Mouse (Mus musculus): ENCODE results near the gene Runx3. TPM values are rescaled to one million over a fixed set of nuclear protein-coding genes. Genes with fewer than 3 reads are reported as not detected.
A peak's percentile ranks its signal among the peaks of the same experiment; 100 is the strongest.

Gene Runx3
- total RNA-seq, 2 experiments from 2014 or later: 0.26 to 0.32 TPM

DNA sequence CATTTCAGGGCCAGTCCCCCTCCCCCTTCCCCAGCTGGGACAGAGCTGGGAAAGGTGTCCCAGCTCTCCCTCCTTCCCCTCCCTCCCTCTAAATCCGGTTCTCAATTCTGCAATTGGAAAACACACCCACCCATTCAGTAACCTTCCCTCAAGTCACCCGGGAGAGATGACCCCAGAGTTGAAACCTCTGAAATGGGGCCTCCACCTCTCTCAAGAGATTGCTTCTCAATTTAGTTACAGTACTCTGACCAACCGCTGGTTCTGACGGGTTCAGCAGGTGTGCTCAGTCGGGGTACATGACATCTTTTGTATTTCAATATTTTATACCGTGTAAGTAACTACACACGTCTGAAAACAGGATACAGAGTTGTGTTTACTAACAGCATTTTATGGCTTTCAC lies 28.2 kb downstream of the Runx3 start:
- intact Hi-C loops (cut with DNase I): no loop called here
- no peak for DNase-seq

GRCm38 (mm10) chr4:135150031-135150801 lies 29.8 kb downstream of the Runx3 start:
- peak; percentile 81 for DNase-seq
- intact Hi-C loops (cut with DNase I): loop anchor here (5.0 kb wide), 4 partner anchors 83 to 203 kb away; no protein-coding TSS in a partner anchor

GRCm38 (mm10) chr4:135151111-135151987 lies 30.9 kb downstream of the Runx3 start:
- intact Hi-C loops (cut with DNase I): loop anchor here (5.0 kb wide), 4 partner anchors 84 to 204 kb away; no protein-coding TSS in a partner anchor
- peak; percentile 57 to 62 for DNase-seq

GRCm38 (mm10) chr4:135151988-135152594 lies 31.6 kb downstream of the Runx3 start:
- intact Hi-C loops (cut with DNase I): loop anchor here (5.0 kb wide), 4 partner anchors 85 to 205 kb away; no protein-coding TSS in a partner anchor
- DNase-seq: peak; percentile 28 to 45

DNA sequence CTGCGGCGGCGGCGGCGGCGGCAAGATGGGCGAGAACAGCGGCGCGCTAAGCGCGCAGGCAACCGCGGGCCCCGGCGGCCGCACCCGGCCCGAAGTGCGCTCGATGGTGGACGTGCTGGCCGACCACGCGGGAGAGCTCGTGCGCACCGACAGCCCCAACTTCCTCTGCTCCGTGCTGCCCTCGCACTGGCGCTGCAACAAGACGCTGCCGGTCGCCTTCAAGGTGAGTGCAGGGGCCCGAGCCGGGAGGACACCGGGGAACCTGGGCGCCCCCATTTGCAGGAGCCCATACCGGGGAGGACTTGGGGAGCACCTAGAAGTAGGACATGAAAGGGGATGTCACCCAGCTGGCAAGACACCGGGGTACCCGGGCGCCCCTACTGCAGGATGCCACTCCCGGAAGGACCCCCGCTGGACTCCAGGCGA lies 32.4 kb downstream of the Runx3 start:
- DNase-seq: peak; percentile 41 to 49
- intact Hi-C loops (cut with DNase I): loop anchor here (5.0 kb wide), 4 partner anchors 86 to 206 kb away; no protein-coding TSS in a partner anchor

- peak; percentile 47 to 53 for DNase-seq
- intact Hi-C loops (cut with DNase I): loop anchor here (2.0 to 5.0 kb wide), 5 partner anchors 51 to 206 kb away; no protein-coding TSS in a partner anchor
Observed at GRCm38 (mm10) chr4:135153260-135154088, 33.0 kb downstream of the Runx3 start.

DNA sequence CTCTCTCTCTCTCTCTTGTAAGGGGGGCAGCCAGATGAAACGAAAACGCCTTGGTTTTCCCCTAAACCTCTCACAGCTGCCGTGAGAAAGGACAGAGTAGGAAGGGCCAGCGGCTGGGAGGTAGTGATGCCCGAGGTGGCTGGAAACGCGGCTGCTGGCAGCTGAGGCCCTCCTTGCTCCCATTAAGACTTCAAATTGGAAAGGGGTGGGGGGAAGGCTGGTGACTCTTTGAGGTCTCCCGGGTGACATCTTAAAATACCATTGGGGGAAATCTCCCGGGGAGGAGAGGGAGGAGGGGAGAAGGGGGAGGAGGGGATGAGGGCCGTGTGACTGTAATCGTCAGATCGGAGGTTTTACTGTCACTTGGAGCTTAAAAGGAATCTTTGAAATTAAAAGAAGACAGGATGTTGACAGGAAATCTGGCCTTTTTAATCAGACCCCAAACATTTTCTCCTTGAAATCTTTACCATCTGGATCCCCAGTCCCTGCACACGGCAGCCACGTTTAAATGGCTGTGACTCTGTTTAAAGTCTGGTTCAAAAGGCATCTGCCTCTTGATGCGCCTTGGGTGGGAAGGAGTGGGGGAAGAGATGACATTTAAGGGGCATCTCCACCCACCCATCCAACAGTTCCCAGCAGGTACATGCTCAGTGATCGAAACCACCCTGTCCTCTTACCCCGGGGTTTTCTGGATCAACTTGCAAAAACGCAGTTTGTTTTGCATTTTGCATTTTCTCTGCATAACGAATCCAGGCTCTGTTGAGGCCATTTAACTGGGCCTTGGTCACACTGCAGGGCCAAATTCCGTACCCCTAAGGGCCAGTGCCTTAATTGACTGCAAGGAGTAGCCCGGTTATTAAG lies 33.9 kb downstream of the Runx3 start:
- DNase-seq: peak; percentile 24 to 33
- intact Hi-C loops (cut with DNase I): loop anchor here (2.0 to 5.0 kb wide), 5 partner anchors 50 to 207 kb away; no protein-coding TSS in a partner anchor

GRCm38 (mm10) chr4:135155106-135155800 lies 34.8 kb downstream of the Runx3 start:
- intact Hi-C loops (cut with DNase I): loop anchor here (2.0 kb wide), 1 partner anchor 50 kb away; no protein-coding TSS in a partner anchor
- DNase-seq: no peak

GRCm38 (mm10) chr4:135155805-135156469 lies 35.5 kb downstream of the Runx3 start:
- no peak for DNase-seq
- intact Hi-C loops (cut with DNase I): loop anchor here (2.0 kb wide), 1 partner anchor 49 kb away; no protein-coding TSS in a partner anchor

DNA sequence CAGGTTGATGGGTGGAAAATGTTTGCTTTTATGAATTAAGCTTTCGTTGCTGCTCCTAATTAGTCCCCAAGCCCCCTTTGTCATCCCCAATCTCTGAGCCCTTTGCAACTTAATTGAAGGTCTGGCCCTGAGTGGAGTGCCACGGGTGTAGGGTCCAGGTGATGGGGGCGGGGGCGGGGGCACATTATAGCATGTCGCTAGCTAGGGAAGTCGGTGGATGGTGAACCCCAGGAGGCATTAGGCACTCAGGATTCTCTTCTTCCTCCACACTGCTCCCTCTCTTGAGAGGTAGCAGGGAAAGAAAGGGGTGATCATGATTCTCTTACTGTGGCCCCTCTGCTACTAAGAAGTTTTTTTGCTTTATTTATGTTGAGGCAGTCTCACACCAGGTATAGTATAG lies 36.1 kb downstream of the Runx3 start:
- intact Hi-C loops (cut with DNase I): no loop called here
- no peak for DNase-seq

DNA sequence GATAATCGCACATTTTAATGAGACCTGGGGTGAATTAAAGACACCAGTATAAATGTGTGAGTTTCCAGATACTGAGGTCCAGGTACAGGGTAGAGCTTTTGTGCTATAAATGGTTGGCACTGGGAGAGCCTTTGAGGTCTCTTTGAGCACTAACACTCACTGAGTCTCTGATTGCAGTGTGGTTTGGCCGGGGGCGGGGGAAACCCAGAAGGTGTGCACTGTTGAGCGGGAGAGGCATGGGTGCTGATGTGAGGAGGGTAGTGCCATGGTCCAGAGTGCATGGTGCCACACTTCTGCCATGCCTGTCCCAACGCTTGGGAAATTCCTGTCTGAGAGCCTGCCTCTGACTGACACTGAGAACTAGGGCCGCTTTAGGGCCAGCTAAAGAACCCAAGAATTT lies 36.9 kb downstream of the Runx3 start:
- intact Hi-C loops (cut with DNase I): no loop called here
- no peak for DNase-seq

DNA sequence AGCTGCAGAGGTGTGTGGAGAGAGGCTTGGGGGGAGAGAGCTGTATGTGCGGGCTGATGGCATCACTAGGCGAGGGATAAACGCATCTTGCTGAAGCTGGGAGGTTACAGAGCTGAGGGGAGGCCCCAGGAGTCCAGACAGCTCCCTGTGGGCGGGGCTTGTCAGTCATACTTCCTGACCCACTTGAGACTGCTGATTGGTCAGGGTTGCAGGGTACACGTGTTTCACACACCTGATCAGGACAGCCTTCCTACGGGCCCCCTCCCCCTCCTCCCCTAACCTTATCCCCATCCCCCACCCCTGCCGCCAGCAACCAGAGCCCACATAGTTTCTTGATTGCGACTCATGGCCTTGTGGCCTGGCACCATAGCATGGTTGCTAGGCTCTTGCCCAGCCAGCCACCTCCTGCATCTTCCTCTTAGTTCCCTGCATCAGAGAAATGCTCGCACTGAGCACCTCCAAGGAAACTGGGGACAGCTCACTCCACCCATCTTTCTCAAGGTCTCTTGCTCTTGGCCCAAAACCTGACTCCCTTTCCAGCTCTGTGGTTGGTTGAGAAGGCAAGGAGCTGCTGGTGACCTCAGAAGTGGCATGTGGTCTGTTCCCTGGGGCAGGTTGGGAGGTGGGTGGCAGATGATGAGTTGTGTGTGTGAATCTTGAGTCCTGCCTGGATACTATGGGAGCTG lies 38.4 kb downstream of the Runx3 start:
- intact Hi-C loops (cut with DNase I): no loop called here
- DNase-seq: no peak

- intact Hi-C loops (cut with DNase I): no loop called here
- DNase-seq: no peak
Observed at GRCm38 (mm10) chr4:135159663-135160062, 39.2 kb downstream of the Runx3 start.

DNA sequence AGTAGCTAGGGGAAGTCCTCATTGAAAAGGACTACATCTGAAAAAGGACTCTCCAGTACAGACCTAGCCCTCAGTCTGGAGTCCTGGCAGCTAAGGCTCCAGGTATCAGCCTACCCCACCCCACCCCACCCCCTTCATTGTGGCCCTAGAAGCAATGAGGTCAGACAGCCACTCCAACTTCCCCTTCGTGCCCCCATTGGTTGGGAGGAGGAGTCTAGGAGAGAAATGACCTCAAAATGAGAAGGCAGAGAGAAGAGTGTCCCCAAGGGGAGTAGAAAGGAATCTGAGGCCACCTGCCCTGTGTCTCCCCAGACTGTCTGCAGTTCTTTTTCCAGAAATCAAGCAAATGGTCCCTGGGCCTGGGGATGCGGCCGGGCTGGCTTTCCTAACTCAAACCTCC lies 39.7 kb downstream of the Runx3 start:
- DNase-seq: no peak
- intact Hi-C loops (cut with DNase I): no loop called here

- intact Hi-C loops (cut with DNase I): no loop called here
- no peak for DNase-seq
Observed at GRCm38 (mm10) chr4:135161441-135161840, 41.0 kb downstream of the Runx3 start.

GRCm38 (mm10) chr4:135165761-135166160 lies 45.3 kb downstream of the Runx3 start:
- intact Hi-C loops (cut with DNase I): no loop called here
- no peak for DNase-seq

All from heart, postnatal 10 days (tissue).